Mouse (Mus musculus): Measurements from ENCODE around the gene Hspb9.

The Hspb9 gene

GRCm38 (mm10) chr11:100713735-100714533 lies at the start of gene Hspb9:
Hspb9 (plus strand) TSS chr11:100713850.
- DNase-seq (ENCODE audit: low spot score) = peak; percentile 51

GRCm38 (mm10) chr11:100671049-100671448 lies 42.6 kb upstream of the Hspb9 start:
- no peak for DNase-seq (ENCODE audit: low spot score)

- no peak for DNase-seq (ENCODE audit: low spot score)
Observed at GRCm38 (mm10) chr11:100671956-100672355, 41.7 kb upstream of the Hspb9 start.

- DNase-seq (ENCODE audit: low spot score) = no peak
Observed at GRCm38 (mm10) chr11:100673169-100673568, 40.5 kb upstream of the Hspb9 start.

- DNase-seq (ENCODE audit: low spot score) = no peak
Observed at GRCm38 (mm10) chr11:100677810-100678209, 35.8 kb upstream of the Hspb9 start.

- DNase-seq (ENCODE audit: low spot score) = no peak
Observed at GRCm38 (mm10) chr11:100681826-100682225, 31.8 kb upstream of the Hspb9 start.

DNA sequence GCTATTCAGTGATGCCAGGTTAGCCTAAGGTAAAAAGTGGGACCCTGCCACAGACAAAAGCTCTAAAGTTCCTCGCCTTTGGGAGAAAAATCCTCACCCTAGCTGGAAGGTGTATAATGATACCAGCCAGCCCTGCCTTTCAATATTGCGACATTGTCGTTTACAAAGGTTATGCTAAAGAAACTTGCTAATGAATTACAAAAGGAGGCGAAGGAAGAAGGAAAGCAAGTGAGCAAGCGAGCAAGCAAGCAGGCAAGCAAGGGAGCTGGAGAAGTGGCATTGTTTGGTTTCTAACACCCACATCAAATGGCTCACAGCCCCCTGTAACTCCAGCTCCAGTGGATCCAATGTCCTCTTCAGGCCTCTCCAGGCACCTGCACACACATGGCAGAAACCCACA lies 31.1 kb upstream of the Hspb9 start:
- DNase-seq (ENCODE audit: low spot score) = no peak

- DNase-seq (ENCODE audit: low spot score) = no peak
Observed at GRCm38 (mm10) chr11:100684084-100684483, 29.6 kb upstream of the Hspb9 start.

GRCm38 (mm10) chr11:100685371-100685770 lies 28.3 kb upstream of the Hspb9 start:
- DNase-seq (ENCODE audit: low spot score) = no peak

DNA sequence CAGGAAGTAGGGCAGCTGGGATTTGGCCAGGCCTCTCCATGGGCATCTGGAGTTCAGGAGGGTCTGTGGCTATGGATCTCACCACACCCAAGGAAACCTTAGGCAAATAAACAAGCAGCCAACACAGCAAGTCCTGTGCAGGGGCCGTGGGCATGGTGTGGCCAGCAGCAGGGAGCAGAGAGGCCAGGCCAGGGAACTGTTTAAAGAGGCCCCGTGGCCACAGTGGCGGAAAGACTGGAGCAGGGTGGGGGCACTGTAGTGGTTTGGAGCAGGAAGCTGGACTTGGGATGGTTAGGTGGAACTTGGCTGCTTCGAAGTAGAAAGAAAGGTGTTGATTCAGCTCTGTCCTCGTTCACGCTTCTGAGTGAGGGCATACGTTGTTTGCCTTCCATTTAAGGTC lies 26.4 kb upstream of the Hspb9 start:
- no peak for DNase-seq (ENCODE audit: low spot score)

- DNase-seq (ENCODE audit: low spot score) = no peak
Observed at GRCm38 (mm10) chr11:100688443-100688842, 25.2 kb upstream of the Hspb9 start.

- DNase-seq (ENCODE audit: low spot score) = no peak
Observed at GRCm38 (mm10) chr11:100690389-100690788, 23.3 kb upstream of the Hspb9 start.

DNA sequence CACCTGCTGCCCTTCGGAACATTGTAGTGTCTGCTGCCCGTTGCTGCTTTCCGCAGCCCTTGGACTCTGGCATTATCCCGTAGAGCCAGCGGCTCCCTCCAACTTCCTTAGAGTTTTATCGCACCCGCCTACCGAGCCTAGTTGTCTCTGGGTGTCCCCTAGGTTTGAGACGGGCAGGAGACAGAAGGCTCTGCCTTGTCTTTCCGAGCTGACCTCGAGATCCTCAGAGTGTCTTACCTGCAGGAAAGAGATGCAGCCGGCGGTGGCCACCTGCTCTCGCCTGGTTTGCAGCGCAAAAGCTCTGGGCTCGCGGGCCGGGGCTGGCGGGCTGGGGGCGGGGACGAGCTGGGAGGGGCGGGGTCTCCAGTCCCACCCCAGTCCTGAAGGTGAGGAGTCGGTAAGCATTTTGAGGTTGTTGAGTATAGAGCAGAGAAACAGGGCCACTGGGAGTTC lies 21.5 kb upstream of the Hspb9 start, which contains the start of gene Zfp385c:
Gene Zfp385c, minus strand, starts transcription at position 292 of the 453 bp plus-strand sequence.
- DNase-seq (ENCODE audit: low spot score) = no peak

DNA sequence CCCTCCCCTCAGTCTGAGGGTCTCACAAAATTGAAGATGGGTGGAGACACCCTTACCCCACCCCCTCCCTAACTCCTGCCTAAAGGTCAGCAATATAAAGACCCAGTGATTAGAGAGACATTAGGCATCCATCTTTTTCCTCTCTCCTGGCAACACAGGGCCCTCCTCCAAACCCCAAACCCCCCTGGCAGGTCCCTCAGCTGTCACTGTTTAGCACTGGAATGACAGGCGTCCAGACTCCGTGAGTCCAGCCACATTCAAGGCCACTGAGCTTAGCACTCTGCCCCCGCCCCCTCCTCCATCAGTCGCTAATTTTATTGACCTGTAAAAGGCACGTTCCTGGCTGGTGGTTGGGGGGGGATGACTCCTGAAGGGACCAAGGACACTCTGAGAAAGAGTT lies 20.5 kb upstream of the Hspb9 start:
- DNase-seq (ENCODE audit: low spot score) = no peak

DNA sequence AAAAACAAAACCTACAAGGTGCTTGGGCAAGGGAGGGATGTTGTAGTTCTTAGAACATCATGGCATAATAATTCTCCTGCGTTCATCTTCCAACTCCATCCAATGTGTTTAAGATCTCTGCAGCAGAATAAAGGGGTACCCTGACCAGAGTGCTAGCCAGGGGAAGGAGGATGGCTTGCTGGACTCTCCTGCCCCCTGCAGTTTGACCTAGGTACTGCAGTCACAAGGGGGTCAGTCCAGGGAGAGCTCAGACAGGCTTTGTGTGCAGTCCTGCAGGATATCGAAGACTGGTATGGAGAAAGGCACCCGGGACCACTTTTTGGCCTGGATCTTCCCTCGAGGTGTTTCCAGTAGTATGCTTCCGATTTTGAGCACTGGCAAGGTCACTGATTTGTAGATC lies 18.7 kb upstream of the Hspb9 start:
- DNase-seq (ENCODE audit: low spot score) = peak; percentile 73

GRCm38 (mm10) chr11:100697921-100698320 lies 15.7 kb upstream of the Hspb9 start:
- DNase-seq (ENCODE audit: low spot score) = no peak

- no peak for DNase-seq (ENCODE audit: low spot score)
Observed at GRCm38 (mm10) chr11:100700710-100701109, 12.9 kb upstream of the Hspb9 start.

DNA sequence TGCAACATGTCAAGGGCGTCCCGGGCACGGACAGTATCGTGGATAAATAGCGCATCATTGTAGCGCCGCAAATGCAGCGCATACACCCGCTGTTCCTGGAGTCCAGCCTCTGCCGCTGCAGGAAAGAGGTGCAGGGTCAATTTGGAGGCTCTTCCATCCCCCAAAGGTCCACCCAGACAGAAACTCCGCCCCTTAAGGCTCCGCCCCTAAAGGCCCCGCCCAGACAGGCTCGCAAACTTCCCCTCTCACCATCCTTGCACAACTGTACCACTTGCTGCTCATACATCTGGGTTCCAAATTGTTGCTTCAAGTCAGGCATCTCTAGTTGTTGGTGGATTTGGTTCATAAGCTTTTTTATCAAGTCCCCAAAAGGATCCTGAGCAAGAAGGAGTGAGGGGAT lies 12.3 kb upstream of the Hspb9 start:
- peak; percentile 39 for DNase-seq (ENCODE audit: low spot score)

- DNase-seq (ENCODE audit: low spot score) = peak; percentile 70
Observed at GRCm38 (mm10) chr11:100702081-100702851, 11.4 kb upstream of the Hspb9 start.

- no peak for DNase-seq (ENCODE audit: low spot score)
Observed at GRCm38 (mm10) chr11:100702906-100703305, 10.7 kb upstream of the Hspb9 start.

DNA sequence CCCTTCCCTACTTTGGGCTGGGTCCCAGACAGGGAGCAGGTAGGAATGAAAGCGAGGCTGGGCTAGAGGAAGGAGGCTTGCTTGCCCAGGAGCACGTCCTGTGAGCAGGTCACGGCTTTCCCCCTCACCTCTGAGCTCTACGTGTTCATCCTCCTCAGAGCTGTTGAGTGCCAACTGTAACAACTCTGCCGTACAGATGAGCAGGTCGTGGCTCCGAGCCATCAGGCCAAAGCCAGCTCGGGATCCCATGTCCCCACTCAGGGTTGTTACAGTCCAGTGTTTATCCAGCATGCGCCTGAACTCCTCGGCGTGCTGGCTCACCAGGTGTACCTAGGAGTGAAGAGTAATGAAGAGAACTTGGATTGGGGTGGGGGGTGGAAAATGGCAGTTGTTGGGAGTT lies 10.3 kb upstream of the Hspb9 start:
- DNase-seq (ENCODE audit: low spot score) = no peak

GRCm38 (mm10) chr11:100703851-100704531 lies 9.7 kb upstream of the Hspb9 start, which contains the start of gene Dhx58:
Dhx58 (minus strand) TSS chr11:100704271.
- no peak for DNase-seq (ENCODE audit: low spot score)

Data from layer of hippocampus, adult 11-12 months (tissue).